Mouse (Mus musculus): ENCODE results near the gene Rnf187. TPM values are rescaled to one million over a fixed set of nuclear protein-coding genes. Genes with fewer than 3 reads are reported as not detected.
"Not testable (repeated sequence)": the region's sequence is repeated elsewhere in the genome, so short reads cannot be mapped to it uniquely, and the experiment has no call there.

The Rnf187 gene
- total RNA-seq, 2 experiments from 2014 or later, result 493 to 512 TPM

DNA sequence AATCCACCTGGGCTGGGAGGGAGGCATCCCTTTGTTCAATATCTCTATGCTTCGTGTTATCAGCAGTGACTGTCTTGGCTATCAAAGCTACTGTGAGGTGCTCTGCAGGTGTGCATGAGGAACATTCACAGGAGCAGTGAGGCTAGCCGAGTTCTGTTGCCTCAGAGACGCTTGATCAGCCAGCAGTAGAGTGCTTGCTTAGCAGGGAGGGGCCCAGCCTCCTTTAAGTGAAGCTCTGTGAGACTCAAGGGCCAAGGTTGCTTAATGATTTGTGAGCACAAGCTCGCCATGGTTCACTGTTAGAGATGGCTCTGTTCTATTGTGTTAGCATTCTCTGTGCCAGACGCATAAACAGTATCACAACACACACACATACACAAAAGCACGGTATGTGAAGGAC lies 30.9 kb upstream of the Rnf187 start:
- intact Hi-C loops (cut with DNase I), result loop anchor here (10.0 kb wide), 2 partner anchors 215 to 325 kb away; partner anchors contain the start of genes Gjc2 and Wnt3a
- no peak for DNase-seq (ENCODE audit: low spot score in 2 of 2)

DNA sequence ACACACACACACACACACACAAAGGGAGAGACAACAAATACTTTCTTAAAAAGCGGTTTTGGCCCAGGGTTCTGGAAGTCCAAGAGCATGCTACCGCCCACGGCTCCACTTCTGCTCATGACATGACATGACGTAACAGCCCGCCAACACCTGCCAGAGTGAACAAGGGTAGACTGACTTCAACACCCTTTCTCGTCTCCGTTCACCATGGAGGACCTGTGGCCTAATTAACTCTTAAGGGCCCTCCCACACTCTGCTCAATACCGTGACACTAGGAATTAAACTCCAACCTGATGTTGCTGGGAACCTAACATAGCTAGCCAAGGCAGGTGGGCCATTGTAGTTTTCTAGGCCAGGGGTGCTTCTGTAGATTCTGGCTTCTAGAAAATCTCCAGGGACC lies 30.3 kb upstream of the Rnf187 start:
- intact Hi-C loops (cut with DNase I), result loop anchor here (10.0 kb wide), 1 partner anchor 326 kb away; the partner anchor contains the start of gene Wnt3a
- no peak for DNase-seq (ENCODE audit: low spot score in 2 of 2)

- intact Hi-C loops (cut with DNase I), result loop anchor here (10.0 kb wide), 1 partner anchor 326 kb away; the partner anchor contains the start of gene Wnt3a
- DNase-seq (ENCODE audit: low spot score in 2 of 2), result no peak
Observed at GRCm38 (mm10) chr11:58968551-58968950, 29.8 kb upstream of the Rnf187 start.

DNA sequence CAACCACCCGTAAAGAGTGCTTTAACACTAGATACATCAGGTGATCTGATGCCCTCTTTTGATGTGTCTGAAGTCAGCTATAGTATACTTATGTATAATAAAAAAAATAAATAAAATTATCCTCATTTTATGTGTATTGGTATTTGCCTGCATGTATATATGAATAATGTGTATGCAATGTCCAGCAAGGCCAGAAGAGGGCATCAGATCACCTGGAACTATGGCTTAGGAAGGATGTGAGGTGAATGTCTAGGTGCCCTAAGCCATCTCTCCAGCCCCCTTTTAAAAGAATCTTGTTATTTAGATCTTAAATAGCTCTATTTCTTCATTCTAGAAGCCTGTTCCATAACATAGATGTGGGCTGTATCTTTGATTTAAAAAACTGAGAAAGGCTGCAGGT lies 28.6 kb upstream of the Rnf187 start:
- no peak for DNase-seq (ENCODE audit: low spot score in 2 of 2)
- intact Hi-C loops (cut with DNase I), result loop anchor here (10.0 kb wide), 1 partner anchor 327 kb away; the partner anchor contains the start of gene Wnt3a

GRCm38 (mm10) chr11:58965001-58965760 lies 26.5 kb upstream of the Rnf187 start:
- intact Hi-C loops (cut with DNase I), result loop anchor here (10.0 kb wide), 1 partner anchor 330 kb away; the partner anchor contains the start of gene Wnt3a
- DNase-seq (ENCODE audit: low spot score in 2 of 2), result no peak

DNA sequence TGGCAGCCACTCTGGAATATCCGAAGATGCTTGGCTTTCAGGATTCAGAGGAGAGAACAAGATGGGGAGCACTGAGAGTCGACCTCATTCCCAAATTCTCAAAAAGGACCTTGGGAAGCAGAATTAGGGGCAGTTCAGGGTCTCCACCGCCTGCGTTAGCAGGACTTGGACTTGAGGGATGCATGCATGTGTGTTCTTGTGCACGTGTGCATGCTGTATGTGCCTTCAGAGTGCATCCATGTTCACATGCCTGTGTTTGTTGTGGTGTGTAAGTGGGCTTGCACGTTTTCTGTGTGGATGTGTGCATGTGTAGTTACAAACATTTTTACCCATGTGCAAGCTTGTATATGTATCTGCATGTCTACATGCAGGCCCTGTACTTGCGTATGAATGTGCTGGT lies 25.5 kb upstream of the Rnf187 start:
- intact Hi-C loops (cut with DNase I), result loop anchor here (10.0 kb wide), 1 partner anchor 331 kb away; the partner anchor contains the start of gene Wnt3a
- no peak for DNase-seq (ENCODE audit: low spot score in 2 of 2)

- DNase-seq (ENCODE audit: low spot score in 2 of 2), result no peak
- intact Hi-C loops (cut with DNase I), result loop anchor here (10.0 kb wide), 1 partner anchor 331 kb away; the partner anchor contains the start of gene Wnt3a
Observed at GRCm38 (mm10) chr11:58963543-58963942, 24.8 kb upstream of the Rnf187 start.

- intact Hi-C loops (cut with DNase I), result loop anchor here (10.0 kb wide), 1 partner anchor 333 kb away; the partner anchor contains the start of gene Wnt3a
- no peak for DNase-seq (ENCODE audit: low spot score in 2 of 2)
Observed at GRCm38 (mm10) chr11:58961364-58962177, 22.9 kb upstream of the Rnf187 start.

DNA sequence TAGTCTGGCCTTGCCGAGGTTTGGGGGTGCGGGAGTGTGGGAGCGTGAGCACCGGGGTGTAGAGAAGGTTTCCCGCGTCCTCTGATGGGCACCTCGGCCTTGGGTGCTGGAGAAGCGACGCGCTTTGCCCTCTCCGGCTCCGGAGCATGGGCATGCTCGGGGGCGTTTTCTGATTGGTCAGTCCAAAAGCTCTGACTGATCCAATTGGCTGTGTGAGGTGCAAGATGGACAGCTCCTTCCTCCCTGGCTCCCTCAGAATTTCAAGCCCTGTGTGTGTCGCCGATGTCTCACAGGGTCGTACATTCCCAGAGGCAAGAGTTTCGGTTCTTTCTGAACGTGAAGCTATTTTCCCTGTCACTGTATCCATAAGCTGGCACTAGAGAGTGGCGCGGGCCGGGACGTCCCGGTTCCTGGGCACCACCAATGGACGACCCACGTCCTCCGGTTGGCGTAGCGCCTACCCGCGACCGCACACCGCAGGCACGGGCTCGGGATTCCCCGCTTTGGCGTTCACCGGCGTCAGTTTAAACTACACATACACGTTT lies 21.3 kb upstream of the Rnf187 start:
- peak; percentile 73 to 80 for DNase-seq (ENCODE audit: low spot score in 2 of 2)
- intact Hi-C loops (cut with DNase I), result loop anchor here (10.0 kb wide), 1 partner anchor 335 kb away; the partner anchor contains the start of gene Wnt3a

DNA sequence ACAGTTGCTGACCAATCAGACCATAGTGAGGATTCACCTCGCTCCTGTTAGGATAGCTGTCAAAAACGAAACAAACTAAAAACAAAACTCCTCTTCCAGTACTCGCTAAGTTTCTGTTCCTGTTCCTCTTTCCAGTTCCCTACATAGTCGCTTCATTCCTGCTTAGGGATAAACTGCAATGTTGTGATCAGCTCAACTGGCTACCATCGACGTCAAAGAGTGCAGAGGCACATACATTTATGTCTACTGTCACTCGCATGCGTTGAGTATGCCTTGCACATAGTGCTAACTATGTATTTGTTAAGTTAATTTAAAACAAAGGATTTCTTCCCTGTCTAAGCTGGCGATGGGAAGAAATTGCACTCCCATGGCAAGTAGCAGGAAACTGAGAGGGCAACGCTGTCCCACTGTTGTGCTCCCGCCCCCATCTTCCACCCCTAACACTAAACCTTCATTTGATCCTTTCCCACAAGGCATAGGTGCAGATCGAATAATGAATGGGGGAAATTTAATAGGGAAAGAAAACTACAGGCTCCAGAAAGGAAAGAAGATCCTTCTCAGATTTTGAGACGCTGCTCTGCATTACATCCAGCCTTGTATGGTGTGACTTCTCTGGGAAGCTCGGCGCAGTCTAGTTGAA lies 20.6 kb upstream of the Rnf187 start:
- DNase-seq (ENCODE audit: low spot score in 2 of 2), result no peak
- intact Hi-C loops (cut with DNase I), result no loop called here

DNA sequence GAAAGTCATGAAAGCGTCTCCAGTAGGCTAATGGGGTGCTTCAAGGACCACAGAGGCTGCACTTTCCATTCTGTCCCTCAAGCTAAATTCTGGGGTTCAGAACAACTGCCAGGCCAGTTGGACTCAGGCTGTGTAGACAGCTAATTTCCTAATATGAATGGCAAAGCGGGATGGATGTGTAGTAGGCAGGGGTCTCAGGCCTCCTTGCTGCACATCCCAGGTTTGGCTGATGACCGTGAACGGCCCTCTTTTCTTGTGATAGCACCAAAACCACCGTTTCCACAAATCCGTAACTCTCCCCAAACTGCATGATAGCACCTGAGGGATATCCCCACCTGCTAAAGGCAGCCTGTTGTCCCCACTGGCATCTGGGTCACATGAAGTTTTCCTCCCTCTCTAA lies 19.8 kb upstream of the Rnf187 start:
- intact Hi-C loops (cut with DNase I), result no loop called here
- DNase-seq (ENCODE audit: low spot score in 2 of 2), result no peak

DNA sequence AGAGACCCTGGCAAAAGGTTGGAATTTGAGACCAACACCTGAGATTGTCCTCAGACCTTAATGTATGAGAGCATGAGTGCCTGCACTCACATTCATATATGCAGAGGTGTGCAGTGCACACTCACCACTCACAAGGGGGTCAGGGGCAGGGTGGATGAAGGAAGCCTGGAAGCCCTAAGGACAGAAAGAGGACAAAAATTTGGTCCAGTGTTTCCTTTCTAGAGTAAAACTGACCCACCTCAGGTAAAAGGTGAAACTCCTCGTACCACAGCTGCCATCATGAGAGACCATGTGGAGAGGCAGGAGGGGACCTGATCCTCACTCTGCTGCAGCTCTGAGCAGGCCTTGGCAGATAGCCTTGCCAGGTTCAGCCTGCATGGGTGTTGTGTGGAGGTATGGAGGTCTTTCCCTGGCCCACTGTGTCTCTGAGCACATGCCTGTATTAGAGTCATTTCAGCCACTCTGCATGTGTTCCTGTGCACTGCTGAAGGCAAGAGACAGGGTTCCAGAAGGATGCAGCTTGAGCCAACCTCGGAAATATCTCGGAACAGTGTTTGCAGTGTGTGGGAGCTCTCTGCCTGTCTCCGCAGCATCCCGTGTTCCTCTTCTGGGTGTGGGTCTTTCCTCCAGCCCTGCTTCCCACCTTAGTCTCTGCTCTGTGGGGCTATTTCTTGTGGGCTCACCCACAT lies 18.7 kb upstream of the Rnf187 start:
- DNase-seq (ENCODE audit: low spot score in 2 of 2), result peak in 1 of 2 experiments; percentile 49
- intact Hi-C loops (cut with DNase I), result no loop called here

DNA sequence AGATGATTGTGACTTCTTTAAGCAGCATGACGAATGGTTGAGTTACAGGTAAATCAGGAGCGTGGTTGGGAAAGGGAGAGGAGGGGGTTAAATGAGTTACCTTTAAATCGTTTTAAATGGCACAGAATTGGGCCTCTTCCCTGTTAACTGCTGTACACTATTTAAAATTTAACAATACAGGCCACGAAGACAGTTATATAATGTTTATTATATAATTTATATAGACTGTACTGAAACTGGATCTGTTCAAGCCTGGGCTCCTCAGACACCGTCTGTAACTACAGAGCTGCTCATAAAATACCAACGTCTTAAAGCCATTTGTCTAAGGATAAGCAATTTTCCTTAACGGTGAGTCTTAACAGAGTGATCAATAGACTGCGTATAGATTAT lies 17.1 kb upstream of the Rnf187 start:
- intact Hi-C loops (cut with DNase I), result no loop called here
- DNase-seq (ENCODE audit: low spot score in 2 of 2), result no peak

DNA sequence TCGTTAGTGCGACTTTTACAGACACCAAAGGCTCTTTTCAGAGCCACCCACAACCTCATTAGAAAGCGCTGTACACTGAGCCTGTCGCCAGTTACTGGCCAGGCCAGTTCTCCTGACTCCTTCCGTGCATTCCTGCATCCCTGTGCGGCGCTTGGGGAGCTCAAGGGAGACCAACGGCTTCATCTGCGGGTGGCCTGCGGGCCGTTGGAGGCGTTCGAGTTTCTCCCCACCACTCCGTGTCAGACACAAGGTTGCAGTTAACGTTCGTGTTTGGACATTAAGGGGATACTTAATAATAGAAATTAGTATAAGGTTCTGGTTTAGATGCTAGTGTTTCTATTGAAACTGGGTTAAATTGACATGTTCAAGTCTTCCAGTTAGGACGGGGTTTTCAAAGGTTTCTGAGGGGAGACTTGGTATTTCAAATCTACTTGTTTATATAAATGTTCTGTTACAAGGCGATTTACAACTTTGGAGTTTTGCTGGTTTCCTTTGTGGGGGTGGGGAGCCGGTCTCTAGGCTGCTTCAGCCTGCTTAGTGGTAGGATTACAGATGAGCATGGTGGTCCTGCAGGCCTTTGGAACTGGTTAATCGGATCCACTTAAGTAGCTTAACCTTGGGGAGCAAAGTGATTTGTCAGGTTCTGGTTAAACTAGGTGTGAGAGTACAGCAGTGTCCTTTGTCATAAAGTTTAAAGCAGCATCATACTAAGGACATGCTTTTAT lies 16.6 kb upstream of the Rnf187 start:
- DNase-seq (ENCODE audit: low spot score in 2 of 2), result no peak
- intact Hi-C loops (cut with DNase I), result no loop called here

- intact Hi-C loops (cut with DNase I), result no loop called here
- DNase-seq (ENCODE audit: low spot score in 2 of 2), result peak; percentile 93 to 98
Observed at GRCm38 (mm10) chr11:58954420-58955142, 15.9 kb upstream of the Rnf187 start, which contains the start of the genes Hist3h2a and Trim17. Gene Hist3h2a, plus strand, starts transcription at chr11:58954685. Gene Trim17, plus strand, starts transcription at chr11:58954685.

DNA sequence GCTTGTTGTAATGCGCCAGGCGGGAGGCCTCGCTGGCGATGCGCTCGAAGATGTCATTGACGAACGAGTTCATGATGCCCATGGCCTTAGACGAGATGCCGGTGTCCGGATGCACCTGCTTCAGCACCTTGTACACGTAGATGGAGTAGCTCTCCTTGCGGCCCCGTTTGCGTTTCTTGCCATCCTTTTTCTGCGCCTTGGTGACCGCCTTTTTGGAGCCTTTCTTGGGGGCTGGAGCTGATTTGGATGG lies 15.4 kb upstream of the Rnf187 start:
- DNase-seq (ENCODE audit: low spot score in 2 of 2); intact Hi-C loops (cut with DNase I): not testable (repeated sequence)

DNA sequence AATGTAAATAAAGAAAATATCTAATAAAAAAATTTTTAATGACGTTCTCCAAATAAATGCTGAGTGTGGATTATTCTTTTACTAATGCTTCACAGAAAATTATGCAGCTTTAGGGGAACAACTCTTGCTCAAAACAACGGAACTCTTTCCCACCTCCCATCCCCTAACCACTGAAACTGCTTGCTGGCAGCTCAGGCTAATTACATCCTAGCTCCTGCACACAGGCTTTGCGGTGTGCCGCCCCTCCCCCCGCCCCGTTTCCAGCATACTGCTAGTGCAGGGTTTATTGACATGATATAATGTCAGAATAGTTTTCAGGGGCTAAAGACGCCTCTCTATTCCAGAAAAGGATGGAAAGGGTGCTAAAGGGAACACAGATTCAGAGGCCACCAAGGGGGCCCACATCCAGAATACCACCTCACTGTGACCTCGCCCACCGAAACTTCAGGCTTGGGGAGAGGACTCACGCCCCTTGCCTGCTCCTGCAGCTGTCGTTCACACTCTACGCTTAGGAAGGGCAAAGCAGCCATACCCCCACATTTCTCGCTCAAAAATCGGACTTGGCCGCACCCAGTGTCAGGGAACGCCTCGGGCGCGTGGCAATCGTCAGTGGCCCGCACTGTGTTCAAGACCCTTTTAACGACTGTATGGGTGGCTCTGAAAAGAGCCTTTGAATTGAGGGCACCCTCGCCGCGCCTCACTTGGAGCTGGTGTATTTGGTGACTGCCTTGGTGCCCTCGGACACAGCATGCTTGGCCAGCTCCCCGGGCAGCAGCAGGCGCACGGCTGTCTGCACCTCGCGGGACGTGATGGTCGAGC lies 14.8 kb upstream of the Rnf187 start:
- no peak for DNase-seq (ENCODE audit: low spot score in 2 of 2)
- intact Hi-C loops (cut with DNase I), result no loop called here
